Mouse (Mus musculus): ENCODE results near the gene Gm11127.
"Not testable (repeated sequence)": the region's sequence is repeated elsewhere in the genome, so short reads cannot be mapped to it uniquely, and the experiment has no call there.

Gm11127 gene

GRCm38 (mm10) chr17:36031583-36032331, 26.4 kb downstream of the Gm11127 start:
- DNase-seq (ENCODE audit: low spot score): not testable (repeated sequence)

- not testable (repeated sequence) for DNase-seq (ENCODE audit: low spot score)
Observed at GRCm38 (mm10) chr17:36030703-36031582, 27.2 kb downstream of the Gm11127 start.

GRCm38 (mm10) chr17:36030046-36030702, 28.0 kb downstream of the Gm11127 start:
- DNase-seq (ENCODE audit: low spot score): not testable (repeated sequence)

- DNase-seq (ENCODE audit: low spot score): no peak
Observed at GRCm38 (mm10) chr17:36028879-36029619, 29.1 kb downstream of the Gm11127 start.

- no peak for DNase-seq (ENCODE audit: low spot score)
Observed at GRCm38 (mm10) chr17:36027663-36028062, 30.5 kb downstream of the Gm11127 start.

- no peak for DNase-seq (ENCODE audit: low spot score)
Observed at GRCm38 (mm10) chr17:36025901-36026300, 32.3 kb downstream of the Gm11127 start.

GRCm38 (mm10) chr17:36025197-36025596, 33.0 kb downstream of the Gm11127 start:
- no peak for DNase-seq (ENCODE audit: low spot score)

GRCm38 (mm10) chr17:36023710-36024654, 34.2 kb downstream of the Gm11127 start:
- DNase-seq (ENCODE audit: low spot score): peak; percentile 45

GRCm38 (mm10) chr17:36022922-36023321, 35.2 kb downstream of the Gm11127 start:
- no peak for DNase-seq (ENCODE audit: low spot score)

- DNase-seq (ENCODE audit: low spot score): no peak
Observed at GRCm38 (mm10) chr17:36022098-36022497, 36.1 kb downstream of the Gm11127 start.

- no peak for DNase-seq (ENCODE audit: low spot score)
Observed at GRCm38 (mm10) chr17:36021309-36021708, 36.9 kb downstream of the Gm11127 start.

- DNase-seq (ENCODE audit: low spot score): peak; percentile 48
Observed at GRCm38 (mm10) chr17:36020191-36021073, 37.7 kb downstream of the Gm11127 start, which contains the start of gene H2-T24. H2-T24 (minus strand) TSS chr17:36020560.

GRCm38 (mm10) chr17:36019519-36019918, 38.7 kb downstream of the Gm11127 start:
- no peak for DNase-seq (ENCODE audit: low spot score)

- no peak for DNase-seq (ENCODE audit: low spot score)
Observed at GRCm38 (mm10) chr17:36018979-36019378, 39.2 kb downstream of the Gm11127 start.

- DNase-seq (ENCODE audit: low spot score): no peak
Observed at GRCm38 (mm10) chr17:36017046-36017445, 41.1 kb downstream of the Gm11127 start.

- DNase-seq (ENCODE audit: low spot score): no peak
Observed at GRCm38 (mm10) chr17:36014977-36015376, 43.2 kb downstream of the Gm11127 start.
